Mouse (Mus musculus) stomach, embryonic 15.5 days (tissue): ENCODE data around the gene Zfp768. TPM values are rescaled to one million over a fixed set of nuclear protein-coding genes. Genes with fewer than 3 reads are reported as not detected.

Source experiments
- polyA plus RNA-seq: library from polyadenylated mRNA; unstranded; fragments of >200 nt; fragmentation: Nextera tagmentation; extraction: Ambion mirVana; gene quantifications from 2 replicates; pipeline ENCODE4 v1.2.1, GENCODE M21; 2015

Zfp768 gene
- polyA plus RNA-seq, 1 experiment from 2014 or later = 13.1 TPM

Other genes starting within 250 kb of the Zfp768 start
- gene Qprt, start 223.4 kb downstream of the Zfp768 start, polyA plus RNA-seq = 6.1 and 7.4 TPM in 2 replicates
- 0.64 and 1.0 TPM in 2 replicates for gene Spn, start 207.8 kb downstream of the Zfp768 start, polyA plus RNA-seq
- 44.1 and 46.6 TPM in 2 replicates for gene Cd2bp2, start 149.5 kb downstream of the Zfp768 start, polyA plus RNA-seq
- 24.3 and 24.4 TPM in 2 replicates for gene Tbc1d10b, start 137.1 kb downstream of the Zfp768 start, polyA plus RNA-seq
- 18.6 and 31.0 TPM in 2 replicates for gene Mylpf, start 136.7 kb downstream of the Zfp768 start, polyA plus RNA-seq
- gene Zfp553, start 112.5 kb downstream of the Zfp768 start, polyA plus RNA-seq = 33.9 and 34.8 TPM in 2 replicates
- gene Sept1, start 112.5 kb downstream of the Zfp768 start, polyA plus RNA-seq = 17.7 and 19.2 TPM in 2 replicates
- 57.9 and 63.1 TPM in 2 replicates for gene Zfp771, start 101.3 kb downstream of the Zfp768 start, polyA plus RNA-seq
- gene Dctpp1, start 84.9 kb downstream of the Zfp768 start, polyA plus RNA-seq = 164 and 181 TPM in 2 replicates
- 139 and 163 TPM in 2 replicates for gene Sephs2, start 71.5 kb downstream of the Zfp768 start, polyA plus RNA-seq
- gene Itgal, start 49.3 kb downstream of the Zfp768 start, polyA plus RNA-seq = 2.7 TPM in 2 replicates
- gene Zfp747, start 30.5 kb upstream of the Zfp768 start, polyA plus RNA-seq = 9.0 and 9.6 TPM in 2 replicates
- gene 9130019O22Rik, start 41.6 kb upstream of the Zfp768 start, polyA plus RNA-seq = 5.5 and 6.3 TPM in 2 replicates
- 6.3 and 6.5 TPM in 2 replicates for gene E430018J23Rik, start 48.0 kb upstream of the Zfp768 start, polyA plus RNA-seq
- gene Zfp764, start 61.2 kb upstream of the Zfp768 start, polyA plus RNA-seq = 7.6 and 8.8 TPM in 2 replicates
- gene Zfp688, start 76.5 kb upstream of the Zfp768 start, polyA plus RNA-seq = 22.0 and 23.6 TPM in 2 replicates
- 5.7 and 7.2 TPM in 2 replicates for gene Zfp689, start 103.6 kb upstream of the Zfp768 start, polyA plus RNA-seq
- 38.6 and 38.8 TPM in 2 replicates for gene Prr14, start 114.0 kb upstream of the Zfp768 start, polyA plus RNA-seq
- 12.2 and 13.8 TPM in 2 replicates for gene Fbrs, start 133.6 kb upstream of the Zfp768 start, polyA plus RNA-seq
- 49.7 and 55.4 TPM in 2 replicates for gene Srcap, start 166.4 kb upstream of the Zfp768 start, polyA plus RNA-seq
- gene Gm42715, start 174.0 kb upstream of the Zfp768 start, polyA plus RNA-seq = 13.4 and 14.8 TPM in 2 replicates
- gene Tmem265, start 215.8 kb upstream of the Zfp768 start, polyA plus RNA-seq = 5.6 and 6.0 TPM in 2 replicates
- 37.1 and 37.5 TPM in 2 replicates for gene Phkg2, start 227.8 kb upstream of the Zfp768 start, polyA plus RNA-seq
- 5.8 and 7.2 TPM in 2 replicates for gene Ccdc189, start 243.0 kb upstream of the Zfp768 start, polyA plus RNA-seq
- 37.8 and 42.0 TPM in 2 replicates for gene Rnf40, start 243.2 kb upstream of the Zfp768 start, polyA plus RNA-seq